Mouse (Mus musculus) urinary bladder, postnatal 10 days (tissue): ENCODE measurements at regions not wholly inside any gene's neighbourhood (a gene's known extent, or its start where the extent isn't known, plus 50 kb on each side); places are given as distances from the start of the nearest gene placed in this dataset.
"Not testable (repeated sequence)": the region's sequence is repeated elsewhere in the genome, so short reads cannot be mapped to it uniquely, and the experiment has no call there.

Experiments
- DNase-seq: peaks from one replicate; pipeline ENCODE4 v3.0.0; 2022; ENCODE audit warnings: low spot score

DNA sequence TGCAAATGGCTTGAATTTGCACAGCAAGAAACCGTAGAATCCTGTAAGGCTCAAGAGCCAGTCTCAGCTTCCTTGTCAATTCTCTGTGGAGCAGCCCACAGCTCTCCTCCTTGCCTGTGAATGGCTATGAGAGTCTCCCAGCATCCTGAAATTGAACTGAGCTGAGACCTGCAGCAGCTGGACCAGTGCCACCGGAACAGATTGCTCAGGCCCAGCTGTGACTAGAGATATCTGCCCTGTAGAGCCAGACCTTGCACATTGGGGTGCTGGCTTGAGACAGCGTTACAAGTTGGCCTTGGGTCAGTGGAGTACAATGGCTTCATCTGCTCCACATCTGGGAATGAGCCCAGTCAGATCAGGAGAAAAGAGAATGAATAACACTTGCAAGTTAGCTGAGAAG lies 390.6 kb downstream of the Tcerg1l start:
- no peak for DNase-seq

DNA sequence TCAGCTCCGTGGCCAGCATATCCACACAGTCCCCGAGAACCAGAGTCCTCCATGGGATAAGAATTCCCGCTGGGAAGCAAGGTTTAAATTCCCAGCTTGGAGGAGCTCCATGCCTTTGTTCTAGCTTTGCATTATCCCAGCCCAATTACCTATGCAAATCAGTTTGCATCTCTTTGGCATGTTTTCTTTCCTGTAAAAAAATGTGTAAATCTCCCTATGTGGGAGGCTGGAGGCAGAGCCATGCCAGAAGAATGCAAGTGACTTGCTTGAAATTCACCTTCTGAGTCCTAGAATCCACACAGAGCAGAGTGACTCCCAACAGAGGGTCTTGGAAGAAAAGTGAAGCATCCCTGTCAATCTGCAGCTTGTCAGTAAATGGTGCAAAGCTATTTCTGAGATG lies 388.9 kb downstream of the Tcerg1l start:
- no peak for DNase-seq

DNA sequence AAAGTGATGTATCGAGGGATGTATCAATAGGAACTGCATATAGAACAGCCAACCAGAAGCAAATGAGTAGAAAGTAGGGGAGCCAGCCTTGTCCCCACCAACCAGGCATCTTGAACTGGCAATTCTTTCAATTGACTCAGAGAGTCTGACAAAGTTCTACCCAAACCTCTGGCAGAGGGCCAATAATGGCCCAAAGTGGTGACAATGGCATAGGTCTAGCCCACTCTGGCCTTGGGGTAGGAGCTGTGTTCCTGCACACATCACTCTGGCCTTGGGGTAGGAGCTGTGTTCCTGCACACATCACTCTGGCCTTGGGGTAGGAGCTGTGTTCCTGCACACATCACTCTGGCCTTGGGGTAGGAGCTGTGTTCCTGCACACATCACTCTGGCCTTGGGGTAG lies 373.5 kb downstream of the Tcerg1l start:
- DNase-seq = not testable (repeated sequence)

DNA sequence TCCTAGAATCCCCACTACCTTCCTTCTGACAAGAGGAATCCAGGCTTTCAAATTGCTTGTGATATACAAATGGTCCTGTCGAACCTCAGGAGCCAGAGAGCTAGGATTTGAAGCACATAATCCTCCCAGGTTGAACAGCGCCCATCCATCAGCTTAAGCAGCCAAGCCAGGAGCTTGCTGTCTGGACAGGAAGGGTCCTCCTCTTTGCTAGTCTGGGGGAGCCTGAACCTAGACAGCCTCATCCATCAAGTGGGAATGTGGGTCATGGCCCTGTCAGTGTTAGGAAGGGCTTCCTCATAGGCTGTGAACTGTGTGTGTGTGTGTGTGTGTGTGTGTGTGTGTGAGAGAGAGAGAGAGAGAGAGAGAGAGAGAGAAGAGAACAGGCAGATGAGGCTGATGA lies 345.8 kb downstream of the Tcerg1l start:
- no peak for DNase-seq

DNA sequence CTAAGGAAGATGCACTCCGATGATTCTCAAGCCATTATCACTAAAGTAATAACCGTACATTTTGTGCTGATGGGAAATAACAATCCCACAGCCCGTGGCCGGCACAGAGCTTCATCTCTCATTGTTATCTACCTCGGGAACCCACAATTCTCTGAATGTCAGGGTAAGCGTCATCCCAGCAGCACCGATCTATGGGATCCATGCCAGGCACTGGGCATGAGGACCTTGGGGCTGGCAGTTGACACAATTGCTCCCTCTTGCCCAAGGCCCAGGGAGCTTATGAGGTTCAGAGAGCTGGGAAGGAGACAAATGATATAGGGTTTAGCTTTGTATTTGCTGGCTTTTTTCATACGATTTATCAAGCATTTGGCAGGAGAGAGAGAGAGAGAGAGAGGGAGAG lies 342.8 kb downstream of the Tcerg1l start:
- no peak for DNase-seq

DNA sequence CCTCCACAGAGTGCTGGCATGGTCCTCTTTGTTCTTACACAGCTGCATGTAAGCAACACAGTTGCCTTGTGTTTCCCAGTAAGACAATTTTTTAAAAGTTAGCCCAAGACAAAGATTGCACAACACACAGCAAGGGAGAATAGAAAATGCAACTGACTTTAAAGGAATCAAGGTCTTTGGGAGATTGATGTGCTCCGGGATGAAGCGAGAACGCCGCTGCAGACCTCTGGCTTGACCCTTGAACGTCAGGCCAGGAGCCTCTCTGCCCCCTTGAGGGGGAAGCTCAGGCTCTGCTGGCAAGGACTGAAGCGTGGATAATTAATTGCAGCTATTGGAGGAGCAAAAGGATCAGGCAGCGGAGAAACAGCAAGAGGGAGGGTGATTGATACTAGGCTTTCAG lies 336.4 kb downstream of the Tcerg1l start:
- no peak for DNase-seq

DNA sequence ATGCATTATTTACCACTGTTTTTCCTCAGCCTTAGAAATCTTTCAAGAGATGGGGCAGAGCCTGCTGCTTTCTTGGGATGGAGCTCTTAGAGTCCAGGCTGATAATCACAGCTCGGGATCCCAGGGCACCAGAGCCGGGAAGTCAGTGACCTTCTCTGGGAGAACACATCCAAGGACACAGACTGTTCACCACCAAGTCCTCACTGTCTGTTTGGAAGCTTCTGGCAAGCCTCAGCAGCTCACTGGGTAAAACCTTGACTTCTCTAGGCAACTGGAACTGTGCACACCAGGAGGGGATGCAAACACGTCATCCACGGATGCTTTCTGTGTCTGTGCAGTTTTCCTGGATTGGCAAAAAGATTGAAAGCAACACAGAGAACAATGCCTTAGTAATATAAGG lies 330.6 kb downstream of the Tcerg1l start:
- DNase-seq = no peak

DNA sequence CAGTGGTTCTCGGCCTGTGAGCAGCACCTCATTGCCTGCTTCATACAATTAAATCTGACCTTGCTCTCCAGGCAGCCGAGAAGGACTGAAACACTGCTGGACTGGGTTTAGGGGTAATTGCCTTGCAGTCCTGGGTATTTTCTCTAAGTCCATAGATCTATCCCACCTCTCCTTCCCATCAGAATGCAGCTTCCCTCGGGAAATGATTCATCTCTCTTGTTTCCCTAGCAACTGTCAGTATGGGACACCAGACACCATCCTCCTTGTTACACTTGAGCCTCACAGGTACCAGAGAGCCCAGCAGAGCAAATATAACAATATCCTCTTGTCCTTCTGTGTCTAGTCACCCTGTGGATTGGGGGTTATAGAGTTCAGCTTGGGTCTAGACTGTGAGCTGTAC lies 322.3 kb downstream of the Tcerg1l start:
- no peak for DNase-seq

DNA sequence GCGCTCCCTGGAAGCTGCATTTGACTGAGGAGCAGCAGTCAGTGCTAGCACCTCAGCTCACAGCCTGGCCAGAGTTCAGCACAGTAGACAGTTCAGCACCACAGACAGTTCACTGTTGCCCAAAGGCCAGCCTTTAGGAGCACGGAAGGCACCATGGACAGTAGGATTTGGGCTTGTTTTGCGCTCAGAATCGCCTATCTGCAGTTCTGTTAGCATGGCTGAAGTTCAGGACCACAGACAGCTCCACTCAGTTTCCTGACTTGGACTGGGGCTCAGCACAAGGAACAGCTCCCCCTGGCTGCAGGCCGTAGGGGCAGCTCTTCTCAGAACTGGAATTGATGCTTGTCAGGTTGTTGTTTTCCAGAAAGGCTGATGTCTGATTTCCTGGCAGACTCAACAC lies 313.6 kb downstream of the Tcerg1l start:
- DNase-seq = peak; percentile 54

DNA sequence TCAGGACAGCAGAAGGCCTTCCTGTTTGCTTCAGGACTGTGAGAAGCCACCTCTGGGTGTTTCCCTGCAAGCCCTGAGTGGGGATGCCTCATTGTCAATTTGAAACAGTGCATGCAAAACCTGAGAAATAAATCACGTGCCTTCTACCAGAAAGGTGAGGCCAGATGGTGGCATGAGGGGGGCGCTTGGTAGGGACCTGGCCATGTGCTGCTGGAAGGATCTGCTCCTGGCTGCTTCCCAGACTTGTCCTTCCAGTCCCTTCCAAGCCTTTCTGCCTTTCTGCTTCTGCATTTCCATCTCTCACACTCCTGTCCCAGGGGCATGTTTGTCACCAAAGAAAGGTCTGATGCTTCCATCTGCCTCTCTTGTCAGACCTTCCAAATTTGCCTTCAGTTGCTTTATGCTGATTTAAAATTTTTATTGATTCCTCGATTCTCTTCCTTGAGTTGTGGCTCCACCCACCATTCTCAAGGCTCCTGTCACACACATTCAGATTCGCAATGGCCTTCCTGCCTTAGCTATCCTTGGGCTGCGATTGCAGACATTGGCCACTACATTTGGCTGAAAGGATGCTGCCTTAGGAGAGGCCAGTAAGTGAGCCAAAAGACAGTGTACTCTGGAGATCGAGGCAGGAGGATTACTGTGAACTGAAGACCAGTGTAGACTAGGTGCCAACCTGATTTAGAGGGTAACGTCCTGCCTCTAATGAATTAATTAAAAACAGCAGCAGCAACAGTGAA lies 289.9 kb downstream of the Tcerg1l start:
- no peak for DNase-seq

DNA sequence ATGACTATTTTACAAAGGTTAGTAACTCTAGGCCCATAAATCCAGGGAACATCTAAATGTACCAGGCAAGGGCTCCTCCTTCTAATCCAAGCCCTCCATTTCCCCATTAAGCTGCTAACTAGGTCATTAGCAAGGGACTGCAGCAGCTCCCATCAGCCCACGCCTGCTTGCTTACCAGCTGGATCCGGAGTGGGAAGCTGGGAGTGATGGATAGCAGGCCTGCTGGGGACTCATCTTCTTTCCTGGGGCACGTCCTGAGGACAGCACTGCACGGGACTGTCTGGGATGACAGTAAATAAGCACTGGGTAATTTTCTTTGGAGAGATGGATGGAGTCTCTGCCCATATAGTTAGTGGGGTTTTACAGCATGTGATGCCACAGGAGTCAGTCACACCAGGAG lies 276.0 kb downstream of the Tcerg1l start:
- no peak for DNase-seq

DNA sequence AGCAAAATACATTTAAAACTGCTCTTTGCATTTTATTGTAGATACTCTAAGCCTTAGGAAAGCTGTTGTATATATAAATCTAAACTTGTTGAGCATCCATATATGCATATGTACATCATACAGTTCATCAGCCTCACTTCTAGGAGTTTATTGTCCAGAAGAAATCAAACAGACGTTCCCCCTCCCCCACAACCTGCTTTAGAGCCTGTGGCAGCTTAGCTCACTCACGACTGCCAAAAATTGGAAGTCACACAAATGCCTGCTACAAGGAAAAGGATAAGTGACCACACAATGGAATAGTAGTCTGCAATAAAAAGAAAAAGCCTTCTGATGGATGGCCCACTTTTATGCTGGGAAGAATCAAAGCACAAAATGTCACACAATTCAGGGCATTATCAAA lies 267.8 kb downstream of the Tcerg1l start:
- no peak for DNase-seq

DNA sequence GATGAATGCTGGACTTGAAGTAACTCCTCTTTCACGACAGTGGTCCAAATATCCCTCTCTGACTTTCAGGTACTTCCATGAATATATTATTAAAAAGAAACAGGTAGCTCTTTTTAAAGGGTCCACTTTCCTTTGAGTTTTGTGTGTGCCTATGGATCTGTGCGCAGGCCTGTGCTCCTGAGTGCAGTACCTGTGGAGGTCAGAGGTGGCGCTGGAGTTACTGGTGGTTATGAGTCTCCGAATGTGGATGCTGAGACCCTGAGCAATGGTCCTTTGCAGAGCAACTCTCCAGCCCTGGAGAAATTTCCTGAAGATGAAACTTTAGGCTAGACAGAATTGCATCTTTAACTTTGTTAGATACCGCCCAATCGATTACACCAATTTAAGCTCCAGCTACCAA lies 264.1 kb downstream of the Tcerg1l start:
- DNase-seq = no peak

DNA sequence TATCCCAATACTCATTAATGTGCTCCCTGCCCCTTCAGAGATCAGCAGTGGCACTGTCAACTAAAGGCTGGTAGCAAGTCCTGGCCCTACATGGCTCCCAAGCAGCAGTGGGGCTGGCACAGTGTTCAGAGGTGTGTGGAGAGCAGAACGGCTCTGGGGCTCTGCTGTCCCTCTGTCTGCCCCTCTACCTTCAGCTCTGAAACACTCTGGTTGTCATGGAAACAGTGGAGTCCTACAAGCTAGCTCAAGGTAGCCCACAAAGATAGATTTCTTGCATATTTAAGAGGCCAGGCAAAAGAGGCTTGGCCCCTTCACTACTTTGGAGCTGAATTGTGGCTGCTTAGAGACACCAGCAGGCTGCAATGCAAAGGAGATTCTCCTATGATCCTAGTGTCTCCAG lies 259.6 kb downstream of the Tcerg1l start:
- DNase-seq = no peak

DNA sequence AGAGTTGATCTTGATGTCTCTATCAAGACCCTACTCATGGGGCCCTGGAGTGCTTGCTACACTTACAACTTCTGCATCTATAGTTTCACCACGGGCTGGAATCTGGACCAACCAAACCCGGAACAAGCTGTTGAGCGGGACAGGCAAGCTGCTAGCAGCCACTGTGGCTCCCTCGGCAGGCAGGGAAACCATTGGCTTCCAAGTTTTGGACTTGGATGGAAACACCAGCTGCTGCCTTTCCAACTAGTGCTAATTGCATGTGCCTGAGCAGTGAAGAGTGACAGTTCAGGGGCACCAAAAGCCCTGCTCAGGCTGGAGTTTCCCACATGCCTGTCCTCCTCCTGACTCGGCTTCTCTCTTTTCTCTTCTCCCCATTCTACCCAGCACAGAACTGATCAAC lies 257.8 kb downstream of the Tcerg1l start:
- no peak for DNase-seq

DNA sequence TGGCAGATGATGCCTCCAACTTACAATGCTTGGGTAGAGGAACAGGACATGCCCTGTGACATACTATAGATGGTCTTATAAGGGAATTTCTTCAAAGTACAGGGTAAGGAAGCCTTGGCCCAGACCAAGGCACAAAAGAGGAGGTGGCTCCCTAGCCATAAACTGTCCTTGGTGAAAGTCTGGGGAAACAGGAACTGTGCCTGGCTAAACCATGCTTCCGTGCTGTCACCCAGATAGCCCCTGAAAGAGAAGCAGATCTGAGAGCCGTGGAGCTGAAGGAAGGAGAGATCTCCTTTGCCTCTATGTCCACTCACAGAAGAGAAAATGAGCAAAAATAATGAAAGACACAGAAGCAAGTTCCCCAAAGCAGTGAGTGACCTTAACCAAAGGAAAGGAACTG lies 248.0 kb downstream of the Tcerg1l start:
- DNase-seq = no peak

DNA sequence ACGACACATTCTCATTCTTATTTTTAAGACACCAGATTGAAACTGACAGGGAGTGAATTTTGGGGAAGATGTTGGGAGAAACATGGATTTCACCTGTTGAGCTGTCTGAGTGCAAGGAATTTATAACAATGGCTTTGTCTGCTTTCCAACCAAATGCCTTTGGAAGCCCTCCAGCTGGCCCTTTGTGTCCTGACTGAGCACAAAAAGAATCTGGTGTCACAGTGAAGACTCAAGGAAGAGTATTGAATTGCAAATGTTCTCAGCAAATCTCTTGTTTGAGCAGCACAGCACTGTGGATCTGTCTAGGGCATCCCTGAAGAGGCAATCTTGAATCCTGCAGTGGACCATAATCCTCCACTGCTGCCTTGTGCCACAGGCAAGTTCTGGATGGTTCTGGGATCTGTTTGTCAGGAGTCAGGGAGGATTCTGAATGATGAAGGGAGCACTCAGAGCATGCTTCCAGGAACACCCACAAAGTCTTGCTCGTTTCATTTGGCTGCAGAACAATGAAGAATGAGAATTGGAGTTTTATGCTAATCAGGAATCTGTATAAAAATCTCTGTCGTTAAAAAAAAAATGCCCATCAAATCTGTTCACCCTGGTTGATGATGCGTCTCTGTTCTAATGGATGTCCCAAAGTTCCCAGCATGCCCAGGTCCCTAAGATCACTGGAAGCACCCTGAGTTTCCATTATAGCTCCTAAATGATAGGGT lies 243.9 kb downstream of the Tcerg1l start:
- DNase-seq = no peak
